Comparison of ENCODE assay signal across 7 mouse cellular contexts in genomic region chr3:133544131-133544550, GRCm38 (mm10). TPM values are rescaled to one million over a fixed set of nuclear protein-coding genes. Genes with fewer than 3 reads are reported as not detected.
DNase-seq lines count a peak whose midpoint lies in the region; ATAC-seq and TF ChIP-seq lines count a peak whose summit lies in the region.

No protein-coding gene starts in this region.

- 0 out of 2 replicates have a peak, but pooled peaks cover 5% of the 10 kb centered on the region for H3K27me3 ChIP-seq in embryonic facial prominence, embryonic 10.5 days (replicated peaks; ENCODE audit: low read depth, poor library complexity, severe bottlenecking)
- H3K27me3 ChIP-seq in kidney, adult 2 months (replicated peaks; ENCODE audit: control insufficient read depth, insufficient read depth, low read length): no peaks in the 10 kb centered on the region
- no peaks in the 10 kb centered on the region for H3K27me3 ChIP-seq in limb, embryonic 12.5 days
- H3K27me3 ChIP-seq in midbrain, embryonic 14.5 days (ENCODE audit: control insufficient read depth, insufficient read depth, low read length): no peaks in the 10 kb centered on the region

- no peaks in the 10 kb centered on the region for H3K36me3 ChIP-seq in embryonic facial prominence, embryonic 10.5 days (replicated peaks)
- H3K36me3 ChIP-seq in kidney, adult 2 months (ENCODE audit: control insufficient read depth, insufficient read depth, low read length): no peaks in the 10 kb centered on the region
- H3K36me3 ChIP-seq in limb, embryonic 12.5 days: no peaks in the 10 kb centered on the region
- H3K36me3 ChIP-seq in midbrain, embryonic 14.5 days (ENCODE audit: control insufficient read depth, insufficient read depth, low read length): no peaks in the 10 kb centered on the region

- peak overlapping the region; percentile 78 for H3K4me2 ChIP-seq in limb, embryonic 12.5 days
- peak overlapping the region; percentile 83 for H3K4me2 ChIP-seq in midbrain, embryonic 14.5 days (ENCODE audit: low read length)

- no peaks in the 10 kb centered on the region for H3K9me3 ChIP-seq in embryonic facial prominence, embryonic 10.5 days
- H3K9me3 ChIP-seq in limb, embryonic 12.5 days: no peaks in the 10 kb centered on the region
- H3K9me3 ChIP-seq in midbrain, embryonic 14.5 days (ENCODE audit: control insufficient read depth, low read length): no peaks in the 10 kb centered on the region

- peak overlapping the region; percentile 90 for H3K4me3 ChIP-seq in embryonic facial prominence, embryonic 10.5 days
- H3K4me3 ChIP-seq in kidney, adult 2 months (ENCODE audit: insufficient read depth, low read depth, low read length): peak overlapping the region; percentile 100
- peak overlapping the region; percentile 77 for H3K4me3 ChIP-seq in limb, embryonic 12.5 days (replicated peaks)
- H3K4me3 ChIP-seq in midbrain, embryonic 14.5 days (replicated peaks; ENCODE audit: low read depth, low read length): peak overlapping the region; percentile 88

- under 1% methylated on average over 52 of the region's 52 CpGs for WGBS in embryonic facial prominence, embryonic 10.5 days
- WGBS in kidney, adult 2 months: 2% methylated on average over 52 of the region's 52 CpGs
- under 1% methylated on average over 51 of the region's 52 CpGs for WGBS in limb, embryonic 12.5 days
- under 1% methylated on average over 52 of the region's 52 CpGs for WGBS in midbrain, embryonic 14.5 days

- DNase-seq in adrenal gland, postnatal 10 days: peak; percentile 91
- peak; percentile 91 for DNase-seq in embryonic facial prominence, embryonic 10.5 days (ENCODE audit: low spot score)
- peak; percentile 89 to 93 for DNase-seq in heart, adult 18-20 months
- DNase-seq in kidney, adult 2 months: peak; percentile 95
- DNase-seq in midbrain, embryonic 14.5 days: peak; percentile 98
- peak; percentile 71 to 75 for DNase-seq in spleen, adult 18-20 months

- peak overlapping the region; percentile 89 for H3K9ac ChIP-seq in limb, embryonic 12.5 days (replicated peaks)
- peak overlapping the region; percentile 84 for H3K9ac ChIP-seq in midbrain, embryonic 14.5 days (replicated peaks; ENCODE audit: low read length)

- no peak for TF ChIP-seq CTCF in kidney, adult 2 months (conservative IDR thresholded peaks at IDR 0.05; ENCODE audit: insufficient read depth, insufficient read length, low read depth, low read length)

- TF ChIP-seq POLR2A in kidney, adult 2 months (IDR thresholded peaks at IDR 0.05; ENCODE audit: low read depth, low read length): peak; percentile 81

- peak; percentile 95 for ATAC-seq in limb, embryonic 12.5 days (ENCODE audit: insufficient number of reproducible peaks, insufficient read depth, low FRiP score, low TSS enrichment, low read depth)
- peak; percentile 97 for ATAC-seq in midbrain, embryonic 14.5 days (ENCODE audit: low FRiP score, low TSS enrichment)

- H3K4me1 ChIP-seq in embryonic facial prominence, embryonic 10.5 days: peaks cover 16% of the 10 kb centered on the region; the same call in 1 of the 2 replicates
- peaks cover 6% of the 10 kb centered on the region for H3K4me1 ChIP-seq in kidney, adult 2 months (ENCODE audit: control insufficient read depth, insufficient read depth, low read length)
- H3K4me1 ChIP-seq in limb, embryonic 12.5 days (replicated peaks): peaks cover 3% of the 10 kb centered on the region
- peaks cover 15% of the 10 kb centered on the region for H3K4me1 ChIP-seq in midbrain, embryonic 14.5 days (ENCODE audit: control insufficient read depth, insufficient read depth, low read length)

- peak overlapping the region; percentile 94 for H3K27ac ChIP-seq in embryonic facial prominence, embryonic 10.5 days (replicated peaks)
- peak overlapping the region; percentile 97 for H3K27ac ChIP-seq in kidney, adult 2 months (ENCODE audit: insufficient read depth, low read depth, low read length)
- peak overlapping the region; percentile 93 for H3K27ac ChIP-seq in limb, embryonic 12.5 days
- peak overlapping the region; percentile 94 for H3K27ac ChIP-seq in midbrain, embryonic 14.5 days (replicated peaks; ENCODE audit: low read depth, low read length)

RNA-seq across cellular contexts. Expression of gene Tet2, which starts 0.8 kb away (rescaled TPM):
- total RNA-seq in adrenal gland, postnatal 10 days (2021): 10 to 100 TPM; 34.3 to 50.3 TPM
- polyA plus RNA-seq in embryonic facial prominence, embryonic 10.5 days (2016; fragmentation: Nextera tagmentation; extraction: Ambion mirVana): 18.5 and 19.0 TPM in 2 replicates
- 10 to 100 TPM; 13.0 to 14.0 TPM for total RNA-seq in heart, adult 18-20 months (2021)
- polyA plus RNA-seq in kidney, adult 2 months (2012; rRNA removed): 15.9 and 22.6 TPM in 2 replicates
- polyA plus RNA-seq in limb, embryonic 12.5 days (2016; fragmentation: Nextera tagmentation; extraction: Ambion mirVana): 16.0 and 17.2 TPM in 2 replicates
- 25.6 and 27.3 TPM in 2 replicates for polyA plus RNA-seq in midbrain, embryonic 14.5 days (2014; fragmentation: Nextera tagmentation; extraction: Ambion mirVana)

Comparison
In these comparisons a context has a peak if more than half of its experiments do, and no peak if none do; other contexts are left out.
1. Peak in every context shown above with its lines: DNase-seq, ATAC-seq, H3K4me3 ChIP-seq and H3K27ac ChIP-seq.